Mouse (Mus musculus) WW6 (cell line): Measurements from ENCODE around the gene Aldh1l1.

Experiments used
- DNase-seq: peaks from one replicate; pipeline ENCODE4 v3.0.0-alpha.2; 2013; ENCODE audit warnings: low read depth, low spot score

Gene Aldh1l1

DNA sequence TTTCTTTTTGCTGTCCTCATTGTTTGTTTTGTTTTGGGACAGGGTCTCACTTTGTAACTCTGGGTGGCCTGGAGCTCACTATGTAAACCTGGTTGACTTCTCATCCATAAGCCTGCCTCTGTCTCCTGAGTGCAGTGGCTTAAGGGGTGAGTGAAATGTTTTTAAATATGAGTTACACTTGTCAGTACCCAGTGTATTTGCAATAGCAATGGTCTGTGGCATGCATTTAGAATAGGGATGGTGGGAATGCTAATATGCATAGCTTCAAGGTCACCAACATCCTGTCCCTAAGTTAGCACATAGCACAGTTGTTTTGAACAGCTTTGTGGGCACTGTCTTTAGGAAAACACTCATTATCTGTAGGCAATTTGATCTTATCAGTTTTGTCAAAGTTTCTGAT, 21.2 kb downstream of the Aldh1l1 start:
- no peak for DNase-seq

DNA sequence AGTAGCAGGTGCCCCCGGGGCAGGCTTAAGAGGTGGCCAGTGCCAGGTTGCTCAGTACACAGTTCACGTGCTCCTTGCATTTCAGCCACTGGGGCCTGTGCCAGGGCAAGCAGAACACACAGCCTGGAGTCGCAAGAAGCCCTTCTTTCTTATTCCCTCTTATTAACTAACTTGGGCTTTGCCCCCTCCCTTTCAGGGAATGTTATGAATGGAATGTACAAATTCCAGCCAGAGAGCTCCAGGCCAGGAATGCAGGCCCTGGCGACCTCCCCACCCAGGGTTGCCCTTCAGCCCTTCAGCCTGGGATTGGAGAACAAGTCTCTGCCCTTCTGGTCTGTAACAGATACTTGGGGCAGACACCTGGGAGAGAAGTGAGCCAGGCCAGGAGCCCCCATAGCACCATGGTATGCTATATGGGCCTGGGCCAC, 22.0 kb downstream of the Aldh1l1 start:
- peak; percentile 39 for DNase-seq

DNA sequence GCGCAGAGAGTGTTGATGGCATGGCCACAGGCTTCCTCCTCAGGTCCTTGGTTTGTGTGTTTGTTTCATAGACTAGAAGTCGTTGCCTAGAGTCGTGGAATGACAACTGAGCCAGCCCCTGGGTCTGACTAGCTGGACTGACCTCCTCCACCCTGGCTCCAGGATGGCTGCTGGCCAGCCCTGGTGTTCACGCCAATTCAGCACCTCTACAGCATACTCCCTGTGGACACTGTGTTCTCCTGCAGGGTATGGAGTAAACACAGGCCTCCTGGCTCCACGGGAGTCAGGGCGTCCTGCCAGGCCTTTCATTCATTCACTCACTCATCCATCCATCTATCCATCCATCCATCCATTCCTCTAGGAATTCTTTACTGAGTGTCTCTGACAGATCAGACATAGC, 22.9 kb downstream of the Aldh1l1 start:
- DNase-seq = no peak

DNA sequence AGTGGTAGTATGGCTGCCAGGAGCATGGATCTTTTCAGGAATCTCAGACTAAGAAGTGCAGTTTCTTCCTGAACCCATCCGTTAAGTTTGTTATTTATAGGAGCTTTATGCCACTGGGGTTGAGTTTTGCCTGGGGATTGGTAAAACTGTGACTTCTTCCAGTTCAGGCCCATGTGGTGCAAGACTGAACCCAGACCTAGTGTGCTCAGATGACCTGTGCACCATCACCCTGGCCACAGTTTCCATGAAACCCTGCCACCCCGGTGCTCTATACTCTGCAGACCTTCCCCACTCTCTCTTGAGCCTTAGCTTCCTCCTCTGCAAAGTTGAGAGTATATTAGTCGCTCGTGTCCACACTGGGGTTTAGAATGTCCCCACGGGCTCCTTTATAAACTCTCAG, 26.2 kb downstream of the Aldh1l1 start:
- no peak for DNase-seq

DNA sequence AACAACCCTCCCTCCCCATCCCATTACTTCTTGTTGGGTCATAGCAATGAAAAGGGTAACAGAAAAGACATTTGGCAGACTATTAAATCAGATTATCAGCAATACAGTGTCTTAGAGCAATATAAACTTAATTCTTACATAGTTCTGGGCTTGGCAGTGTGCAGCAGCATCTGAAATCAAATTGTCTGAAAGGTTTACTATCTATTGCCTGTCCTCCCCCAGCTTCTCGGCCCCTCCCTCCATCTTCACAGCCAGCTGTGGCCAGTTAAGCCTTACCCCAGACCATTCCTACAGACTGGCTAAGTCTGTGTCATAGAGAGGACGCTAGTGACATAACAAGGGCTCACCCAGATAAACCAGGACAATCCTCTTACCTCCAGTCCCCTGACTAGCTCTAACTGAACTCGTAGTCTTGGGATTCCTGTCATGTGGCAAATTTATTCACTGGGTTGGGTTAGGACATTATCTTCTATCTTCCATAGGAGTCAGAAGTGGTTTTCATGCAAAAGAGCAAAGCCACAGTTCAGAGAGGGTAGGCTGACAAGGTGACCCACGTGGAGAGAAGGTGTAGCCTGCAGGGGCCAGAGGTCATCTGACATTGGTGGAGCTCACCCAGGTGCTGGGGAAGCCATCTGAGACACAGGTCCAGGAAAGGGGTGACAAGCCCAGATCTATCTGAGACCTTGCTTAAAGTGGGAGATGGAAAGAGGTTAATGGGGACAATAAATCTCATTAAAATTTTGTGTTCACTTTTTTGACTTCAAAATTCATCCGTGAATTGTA, 27.0 kb downstream of the Aldh1l1 start:
- DNase-seq = no peak

DNA sequence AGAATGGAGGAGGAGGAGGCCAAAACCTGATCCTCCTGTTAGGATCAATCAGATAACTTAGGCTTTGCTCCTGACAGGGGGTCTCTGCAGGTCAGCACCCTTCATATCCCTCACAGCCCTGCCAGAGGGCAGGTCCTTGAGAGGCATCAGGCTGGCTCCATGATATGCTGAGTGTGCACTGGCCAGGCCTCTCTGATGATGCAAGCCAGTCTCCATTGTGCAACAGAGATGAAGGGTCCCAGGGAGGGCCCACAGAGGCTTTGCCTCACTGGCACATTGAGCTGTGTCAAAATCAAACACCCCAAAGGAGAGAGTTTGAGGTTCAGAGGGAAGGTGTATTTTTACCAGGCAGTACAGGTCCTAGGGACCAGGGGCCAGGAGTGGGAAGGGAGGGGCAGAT, 28.1 kb downstream of the Aldh1l1 start:
- DNase-seq = no peak

DNA sequence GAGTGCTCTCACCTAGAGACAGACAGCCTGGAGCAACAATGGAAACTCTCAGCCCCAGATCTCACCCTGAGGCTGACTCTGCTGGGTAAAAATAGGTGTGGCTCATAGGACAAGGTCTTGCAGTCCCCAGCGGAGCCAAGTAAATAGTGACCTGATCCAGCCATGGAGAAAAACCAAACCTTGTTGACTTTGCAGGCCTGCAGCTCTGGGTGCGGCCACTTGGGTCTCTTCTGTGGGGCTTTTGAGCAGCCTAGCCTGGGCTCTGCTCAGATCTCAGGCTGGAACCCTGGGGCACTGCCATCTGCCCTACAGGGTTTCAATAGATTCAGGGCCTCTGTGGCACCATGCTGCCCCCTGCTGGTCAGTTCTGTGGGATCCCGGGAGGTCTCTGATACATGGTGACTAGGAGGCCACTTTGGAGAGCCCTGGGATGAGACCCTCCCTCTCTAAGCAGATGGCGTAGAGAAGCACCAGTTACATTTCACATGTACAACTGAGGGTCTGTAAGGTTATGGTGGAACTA, 28.7 kb downstream of the Aldh1l1 start:
- DNase-seq = peak; percentile 61

DNA sequence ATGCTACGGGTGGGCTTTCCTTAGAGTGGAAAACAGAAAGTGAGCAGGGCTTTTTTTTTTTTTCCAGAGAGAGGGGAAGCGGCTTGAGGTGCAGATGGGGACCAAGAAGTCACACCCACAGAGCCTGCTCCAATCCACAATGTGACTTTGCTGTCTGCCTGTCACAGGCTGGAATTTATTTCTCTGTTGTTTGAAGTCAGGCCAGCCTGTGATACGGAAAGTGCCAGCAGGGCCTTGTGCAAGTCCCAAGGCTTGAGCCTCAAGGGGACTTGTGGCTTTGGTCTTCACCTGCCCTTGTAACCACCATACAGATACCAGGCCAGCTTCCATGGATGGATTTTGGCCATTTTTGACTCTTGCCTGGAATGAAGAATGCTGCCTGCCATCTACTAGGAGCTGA, 32.7 kb downstream of the Aldh1l1 start:
- DNase-seq = no peak

DNA sequence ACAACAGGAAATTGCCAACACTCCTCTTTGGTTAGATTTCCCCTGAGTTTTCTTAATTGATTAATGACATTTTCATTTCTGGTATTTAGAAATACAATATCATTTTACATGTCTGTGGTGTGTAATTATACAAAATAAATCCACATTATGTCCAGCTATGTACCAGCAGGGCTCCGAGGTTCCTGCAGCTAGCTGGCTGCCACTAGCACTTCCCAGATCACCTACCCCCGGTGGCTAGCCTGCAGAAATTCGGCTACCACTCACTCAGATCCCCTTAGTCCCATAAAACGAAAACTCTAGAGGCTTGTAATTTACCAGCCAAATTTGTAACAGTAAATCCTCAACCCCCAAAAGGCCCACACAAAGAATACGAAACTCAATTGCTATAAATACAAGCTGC, 33.1 kb downstream of the Aldh1l1 start:
- no peak for DNase-seq

DNA sequence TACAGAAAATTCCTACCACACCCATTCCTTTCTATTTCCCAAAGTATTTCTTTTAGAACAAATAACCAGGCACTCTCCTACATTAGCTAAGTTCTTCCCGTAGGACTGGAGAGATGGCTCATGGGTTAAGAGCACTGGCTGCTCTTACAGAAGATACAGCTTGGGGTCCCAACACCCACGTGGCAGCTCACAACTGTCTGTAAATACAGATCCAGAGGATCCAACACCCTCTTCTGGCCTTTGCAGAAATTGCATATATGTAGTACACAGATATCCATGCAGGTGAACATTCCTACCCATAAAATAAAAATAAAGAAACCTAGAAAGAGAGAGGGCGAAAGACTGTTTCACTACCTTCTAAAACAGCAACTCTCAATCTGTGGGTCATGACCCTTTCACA, 40.2 kb downstream of the Aldh1l1 start:
- no peak for DNase-seq

DNA sequence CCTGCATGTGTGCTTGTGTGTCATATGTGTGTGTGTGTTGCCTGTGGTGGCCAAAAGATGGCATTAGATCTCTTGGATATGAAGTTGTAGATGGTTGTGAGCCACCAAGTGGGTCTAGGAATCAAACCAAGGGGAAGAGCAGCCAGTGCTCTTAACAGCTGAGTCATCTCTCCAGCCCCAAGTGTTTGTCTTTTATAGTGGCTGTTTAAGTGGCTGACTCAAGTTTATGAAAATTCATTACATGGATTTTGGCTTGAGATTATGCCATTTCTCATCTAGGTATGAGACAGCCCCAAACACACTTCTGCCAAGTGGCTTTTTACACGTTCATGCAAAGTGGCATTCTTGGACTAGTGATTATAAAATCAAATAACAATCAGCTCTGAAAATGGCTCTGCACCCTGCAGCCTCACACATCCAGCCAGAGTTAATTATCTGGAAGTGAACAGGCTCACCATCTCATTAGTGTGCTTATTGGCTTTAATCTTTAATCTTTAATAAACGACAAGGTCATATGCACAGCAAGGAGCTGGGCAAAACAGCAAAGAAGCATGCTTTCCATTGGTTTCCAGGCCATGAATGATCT, 43.3 kb downstream of the Aldh1l1 start:
- no peak for DNase-seq

DNA sequence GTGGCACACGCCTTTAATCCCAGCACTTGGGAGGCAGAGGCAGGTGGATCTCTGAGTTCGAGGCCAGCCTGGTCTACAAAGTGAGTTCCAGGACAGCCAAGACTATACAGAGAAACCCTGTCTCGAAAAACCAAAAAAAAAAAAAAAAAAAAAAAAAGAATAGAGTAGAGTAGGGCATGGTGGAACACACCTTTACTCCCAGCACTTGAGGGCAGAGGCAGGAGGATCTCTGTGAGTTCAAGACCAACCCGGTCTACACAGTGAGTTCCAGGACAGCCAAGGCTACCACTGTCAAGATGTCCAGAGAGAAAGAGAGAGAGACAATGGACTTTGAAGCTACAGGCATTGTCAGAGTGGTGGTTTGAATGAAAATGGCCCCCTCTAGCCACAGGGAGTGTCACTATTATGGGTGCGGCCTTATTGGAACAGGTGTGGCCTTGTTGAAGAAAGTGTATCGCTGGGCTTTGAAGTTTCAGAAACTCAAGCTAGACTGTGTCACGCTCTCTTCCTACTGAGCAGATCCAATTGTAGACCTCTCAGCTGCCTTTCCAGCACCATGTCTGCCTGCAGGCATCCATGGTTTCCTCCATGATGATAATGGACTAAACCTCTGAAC, 46.5 kb downstream of the Aldh1l1 start:
- no peak for DNase-seq

DNA sequence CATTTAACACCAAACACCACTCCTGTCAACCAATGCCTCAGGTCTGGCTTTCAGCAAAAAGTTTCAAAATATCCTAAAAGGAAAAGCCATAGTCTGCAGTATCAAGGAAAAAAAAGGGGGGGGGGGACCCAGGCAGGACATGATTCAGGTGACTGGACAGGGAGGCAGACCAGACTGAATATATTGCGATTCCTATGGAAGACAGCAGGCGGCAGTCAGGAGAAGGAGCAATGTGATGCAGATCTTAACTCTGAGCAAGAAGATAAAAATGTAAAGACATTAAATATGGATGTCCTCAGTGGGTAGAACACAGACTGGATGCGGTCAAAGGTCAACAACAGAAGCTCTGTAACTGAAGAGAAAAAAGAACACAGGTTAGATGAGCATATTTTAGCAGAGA, 47.3 kb downstream of the Aldh1l1 start:
- DNase-seq = no peak

DNA sequence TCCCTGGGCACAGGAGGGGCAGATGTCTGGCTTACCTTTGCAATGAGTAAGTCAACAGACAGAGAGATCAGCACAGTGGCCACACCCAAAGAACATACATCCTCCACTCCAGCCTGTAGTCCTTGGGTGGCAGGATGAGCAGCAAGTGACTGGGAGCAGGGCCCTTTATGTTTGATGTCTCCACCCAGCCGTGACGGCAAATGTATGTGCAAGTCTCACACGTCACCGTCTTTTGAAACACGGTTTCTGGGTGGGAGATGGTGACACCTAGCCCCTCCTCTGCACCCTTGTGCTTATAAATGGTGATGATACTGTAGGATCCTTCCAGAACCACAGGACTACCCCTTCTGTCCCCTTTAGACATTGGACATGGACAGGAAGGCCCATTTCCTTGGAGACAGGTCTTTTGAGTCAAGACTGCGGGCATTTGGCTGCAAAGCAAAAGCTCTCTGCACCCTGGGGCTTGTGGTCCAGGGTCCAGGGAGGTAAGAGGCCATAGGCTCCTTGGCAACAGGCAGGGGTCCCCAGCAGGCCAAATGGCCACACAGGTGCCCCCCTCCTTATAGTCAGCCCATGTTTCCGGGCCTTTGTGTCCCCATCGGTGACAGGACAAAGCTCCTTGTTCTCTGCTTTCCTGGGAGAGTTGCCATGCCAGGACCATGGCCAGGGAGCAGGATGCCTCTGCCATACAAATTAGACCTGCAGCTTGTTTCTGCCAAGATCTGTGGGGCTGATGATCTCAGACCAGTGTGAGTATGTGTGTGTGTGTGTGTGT, 48.7 kb downstream of the Aldh1l1 start:
- DNase-seq = no peak

DNA sequence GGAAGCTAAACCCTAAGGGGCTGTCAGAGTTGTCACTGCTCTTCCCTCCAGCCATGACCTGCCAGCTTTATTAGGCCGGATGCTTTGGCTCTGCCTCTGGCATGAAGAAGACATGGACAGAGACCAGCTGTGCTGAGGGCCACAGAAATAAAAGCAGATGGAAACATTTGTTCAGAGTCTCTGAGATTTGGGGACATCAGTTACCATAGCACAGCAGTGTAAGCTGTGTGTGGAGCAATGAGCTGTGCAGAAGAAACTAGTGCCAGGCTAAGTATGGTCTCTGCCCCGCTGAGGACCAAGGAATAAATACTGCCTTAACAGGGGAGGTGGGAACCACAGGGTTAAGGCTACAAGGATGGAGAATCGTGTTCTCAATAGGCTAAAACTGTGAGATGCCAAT, 50.6 kb downstream of the Aldh1l1 start:
- DNase-seq = no peak

DNA sequence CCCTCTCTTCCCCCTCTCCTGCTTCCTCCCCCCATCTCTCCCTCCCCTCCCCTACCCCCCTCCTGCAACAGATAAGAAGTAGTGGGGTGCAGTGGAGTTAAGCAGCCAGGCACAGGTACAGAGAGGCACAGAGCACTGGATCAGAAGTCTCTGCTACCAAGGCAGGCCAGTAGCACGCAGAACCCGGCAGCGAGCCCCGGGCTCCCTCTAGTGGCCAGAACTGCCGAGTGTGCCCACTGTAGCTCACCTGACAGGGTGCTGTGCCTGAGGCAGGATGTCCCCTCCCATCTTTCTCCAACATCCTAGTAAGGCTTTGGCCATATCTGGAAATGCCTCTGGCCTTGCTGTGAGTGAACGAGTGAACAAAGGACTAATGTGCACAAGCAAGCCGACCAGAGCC, 51.7 kb downstream of the Aldh1l1 start:
- no peak for DNase-seq

DNA sequence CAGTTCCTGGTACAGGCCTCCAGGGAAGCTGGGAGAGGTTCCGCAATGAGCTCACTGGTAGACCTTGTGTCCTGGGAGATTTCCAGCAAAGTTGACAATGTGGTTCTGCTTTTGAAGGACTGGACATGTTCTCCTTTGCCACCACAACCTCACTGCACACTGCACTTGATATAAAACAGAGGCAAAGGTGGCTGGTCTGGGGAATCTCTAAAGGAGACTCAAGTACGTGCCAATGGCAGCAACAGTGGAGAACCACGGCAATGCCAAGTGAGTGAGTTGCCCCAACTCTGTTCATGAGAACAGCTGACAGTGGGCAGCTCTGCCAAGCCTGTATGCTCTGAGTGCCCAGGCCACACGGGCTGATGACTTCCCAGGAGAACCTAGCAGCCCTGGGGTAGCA, 53.0 kb downstream of the Aldh1l1 start:
- DNase-seq = no peak

DNA sequence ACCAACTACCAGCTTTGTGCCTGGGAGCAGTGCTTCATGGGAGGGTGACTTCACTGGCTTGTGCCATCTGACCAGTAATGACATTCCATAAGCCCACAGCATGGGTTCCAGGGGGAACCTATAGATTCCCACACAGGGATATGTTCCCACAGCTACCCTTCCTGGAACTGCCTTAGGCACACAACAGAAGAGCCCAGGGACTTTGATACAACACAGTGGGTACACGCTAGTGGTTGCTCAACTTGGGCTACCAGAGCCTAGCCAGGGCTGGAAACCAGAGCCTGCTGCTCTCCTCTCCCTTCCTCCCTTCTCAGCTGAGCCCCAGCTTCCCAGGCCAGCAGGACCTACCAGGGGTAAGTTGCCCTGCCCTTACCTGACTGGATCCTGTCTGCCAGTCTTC, 54.3 kb downstream of the Aldh1l1 start:
- DNase-seq = no peak

DNA sequence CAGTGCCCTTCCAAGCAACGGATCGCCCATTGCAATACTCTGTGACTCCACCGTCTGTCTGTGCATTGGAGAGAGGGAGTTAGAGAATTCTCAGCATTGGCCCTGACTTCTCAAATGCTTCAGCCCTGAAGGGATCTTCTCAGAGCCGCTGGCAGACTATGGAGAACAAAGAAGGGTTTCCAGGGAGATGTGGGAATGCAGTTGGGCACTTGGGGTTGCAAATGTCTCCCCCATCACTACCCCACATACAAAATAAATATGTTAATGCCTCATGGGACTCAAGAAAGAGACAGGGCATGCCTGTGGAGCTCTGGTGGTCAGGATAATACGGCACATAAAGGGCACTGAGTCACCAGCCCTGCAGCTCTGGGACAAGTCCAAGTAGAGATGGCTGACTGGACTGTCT, 55.1 kb downstream of the Aldh1l1 start:
- DNase-seq = no peak

DNA sequence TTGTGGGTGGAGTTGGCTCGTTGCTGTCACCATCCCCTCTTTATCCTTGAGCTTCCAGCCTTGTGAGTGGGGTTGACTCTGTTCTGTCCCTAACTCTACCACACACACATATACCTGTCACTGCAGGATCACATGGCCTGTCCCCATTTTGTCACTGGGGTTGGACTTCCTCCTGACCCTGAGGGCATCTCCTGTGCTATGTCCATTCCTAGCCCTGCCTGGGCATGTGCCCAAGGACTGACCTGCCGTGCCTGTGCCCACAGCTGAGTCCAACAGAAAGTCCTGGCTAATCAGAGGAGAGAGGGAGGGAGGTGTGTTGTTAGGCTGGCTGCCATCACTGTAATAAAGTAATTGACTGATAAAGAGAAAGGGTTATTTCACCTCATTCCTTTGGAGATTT, 58.2 kb downstream of the Aldh1l1 start:
- DNase-seq = no peak

DNA sequence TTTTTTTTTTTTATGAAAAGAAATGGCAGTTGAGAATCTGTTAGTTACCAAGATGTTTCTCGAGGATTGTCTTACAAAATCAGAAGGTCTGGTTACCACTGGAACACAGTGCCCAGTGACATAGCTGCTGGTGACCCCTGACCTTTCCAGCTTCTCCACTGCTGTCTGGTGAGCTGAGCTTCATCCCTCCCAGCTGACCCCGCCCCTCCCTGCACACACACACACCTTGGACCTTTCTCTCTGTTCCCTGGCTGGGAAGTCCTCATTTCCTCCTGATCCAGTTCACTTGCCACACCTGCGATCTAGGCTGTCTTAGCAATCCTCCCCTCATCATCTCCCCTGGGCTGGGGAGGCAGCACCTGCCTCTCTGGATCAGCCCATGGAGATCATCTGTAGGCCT, 60.0 kb downstream of the Aldh1l1 start:
- no peak for DNase-seq

DNA sequence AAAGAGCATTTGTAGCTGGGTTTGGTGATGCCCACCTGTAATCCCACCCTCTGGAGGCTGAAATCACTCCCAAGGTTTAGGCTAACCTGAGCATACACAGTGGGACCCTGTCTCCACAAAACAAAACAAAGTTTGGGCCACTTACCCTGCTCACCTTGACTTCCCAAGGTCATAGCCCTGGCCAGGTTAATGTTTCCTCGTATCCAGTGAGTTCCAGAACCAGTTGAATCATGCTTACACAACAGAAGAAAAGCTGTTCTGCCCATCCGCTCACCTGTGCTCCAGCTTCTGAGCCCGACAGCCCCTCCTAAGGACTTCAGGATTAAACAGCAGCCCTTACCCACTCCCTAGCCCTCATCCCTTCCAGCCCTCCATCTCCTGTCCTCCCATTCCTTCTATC, 60.8 kb downstream of the Aldh1l1 start:
- no peak for DNase-seq
